Mouse (Mus musculus) midbrain, embryonic 16.5 days (tissue): ENCODE measurements around the gene Polr2l. TPM values are rescaled to one million over a fixed set of nuclear protein-coding genes. Genes with fewer than 3 reads are reported as not detected.

Source experiments
- ATAC-seq: fragments of 200-750 bp; cut with Nextera tagmentation; 2 replicates; pipeline ENCODE4 v1.8.0; 2017; ENCODE audit warnings: moderate TSS enrichment
- H3K27ac ChIP-seq: fragments of 300-500 bp; sonication (generic); 2 replicates; pipeline ENCODE4 v1.5.1; 2014; ENCODE audit warnings: mild to moderate bottlenecking, low read length, mixed read lengths
- H3K27me3 ChIP-seq: fragments of 300-500 bp; sonication (generic); 2 replicates; pipeline ENCODE4 v1.6.1; 2014; ENCODE audit warnings: low read depth, low read length, mixed read lengths; ENCODE audit not compliant: control insufficient read depth, insufficient read depth
- H3K36me3 ChIP-seq: fragments of 300-500 bp; sonication (generic); 2 replicates; pipeline ENCODE4 v1.6.1; 2014; ENCODE audit warnings: mild to moderate bottlenecking, low read length, moderate library complexity, mixed read lengths; ENCODE audit not compliant: control insufficient read depth, insufficient read depth
- H3K4me1 ChIP-seq: fragments of 300-500 bp; sonication (generic); 2 replicates; pipeline ENCODE4 v1.6.1; 2014; ENCODE audit warnings: mild to moderate bottlenecking, low read length, mixed read lengths; ENCODE audit not compliant: control insufficient read depth, insufficient read depth
- H3K4me2 ChIP-seq: fragments of 300-500 bp; sonication (generic); 2 replicates; pipeline ENCODE4 v1.6.1; 2014; ENCODE audit warnings: mild to moderate bottlenecking, low read length, mixed read lengths
- H3K4me3 ChIP-seq: fragments of 300-500 bp; sonication (generic); 2 replicates; pipeline ENCODE4 v1.5.1; 2014; ENCODE audit warnings: low read depth, mild to moderate bottlenecking, low read length, moderate library complexity, mixed read lengths
- H3K9ac ChIP-seq: fragments of 300-500 bp; sonication (generic); 2 replicates; pipeline ENCODE4 v1.6.1; 2014; ENCODE audit warnings: low read depth, low read length, mixed read lengths
- H3K9me3 ChIP-seq: fragments of 300-500 bp; sonication (generic); replicated peaks from 2 replicates; pipeline ENCODE4 v1.6.1; 2014; ENCODE audit warnings: mild to moderate bottlenecking, low read length, mixed read lengths; ENCODE audit not compliant: control insufficient read depth, poor library complexity, severe bottlenecking
- WGBS: fragments of 180-500 bp; shearing (Covaris S2); extraction: QIAGEN DNeasy Blood & Tissue Kit; methylation state at CpG from one replicate; pipeline ENCODE4 v1.1.7; 2014; 5-methylcytosine and 5-hydroxymethylcytosine counted together
- polyA plus RNA-seq: library from polyadenylated mRNA; unstranded; fragments of >200 nt; fragmentation: Nextera tagmentation; extraction: Ambion mirVana; gene quantifications from 2 replicates; pipeline ENCODE4 v1.2.1, GENCODE M21; 2015

Gene Polr2l
- polyA plus RNA-seq, 1 experiment from 2014 or later = 74.0 TPM

- Histone ChIP-seq H3K27me3 (no peaks in the 10 kb centered on the region), H3K4me1 (peaks cover 40% of the 10 kb centered on the region), H3K4me2 (no peak overlapping the region), H3K9ac (no peak overlapping the region), H3K4me3 (no peak overlapping the region), H3K9me3 (no peaks in the 10 kb centered on the region), H3K27ac (no peak overlapping the region), H3K36me3 (peaks cover 41% of the 10 kb centered on the region)
- no peak for ATAC-seq
- WGBS = 95% methylated on average over 9 of the region's 9 CpGs
These were observed 44.2 kb downstream of the Polr2l start for GRCm38 (mm10) chr7:141430585-141431240.

- Histone ChIP-seq H3K4me2 (peak overlapping the region; percentile 76), H3K4me3 (peak overlapping the region; percentile 55), H3K36me3 (peaks cover 41% of the 10 kb centered on the region), H3K9ac (peak overlapping the region; percentile 86), H3K9me3 (no peaks in the 10 kb centered on the region), H3K4me1 (peaks cover 34% of the 10 kb centered on the region), H3K27me3 (no peaks in the 10 kb centered on the region), H3K27ac (no peak overlapping the region; the same call in 1 of the 2 replicates)
- 61% methylated on average over 9 of the region's 9 CpGs for WGBS
- ATAC-seq = 0 out of 2 replicates have a peak, but pooled peaks have one; percentile 12
These were observed 44.9 kb downstream of the Polr2l start for GRCm38 (mm10) chr7:141429840-141430584.

GRCm38 (mm10) chr7:141429310-141429709, 45.6 kb downstream of the Polr2l start, which contains the start of gene Cend1:
Gene Cend1 (minus strand): TSS chr7:141429491.
- H3K4me3 ChIP-seq = peak within 1 kb of the TSS; percentile 55
- 3% methylated on average over 19 of the region's 19 CpGs for whole genome bisulfite sequencing
- peaks cover 30% of the 10 kb centered on the region for H3K4me1 ChIP-seq
- no peaks in the 10 kb centered on the region for H3K27me3 ChIP-seq
- ATAC-seq = peak; percentile 79
- H3K9me3 ChIP-seq = no peaks in the 10 kb centered on the region
- H3K4me2 ChIP-seq = peak within 1 kb of the TSS; percentile 76
- H3K36me3 ChIP-seq = peaks cover 41% of the 10 kb centered on the region
- H3K27ac ChIP-seq = peak within 1 kb of the TSS; percentile 78
- H3K9ac ChIP-seq = peak within 1 kb of the TSS; percentile 86

GRCm38 (mm10) chr7:141428701-141429100, 46.2 kb downstream of the Polr2l start:
- H3K36me3 ChIP-seq = peaks cover 40% of the 10 kb centered on the region
- WGBS = 59% methylated on average over 5 of the region's 5 CpGs
- H3K4me3 ChIP-seq = peak overlapping the region; percentile 55
- peak overlapping the region; percentile 78 for H3K27ac ChIP-seq
- ATAC-seq = no peak
- H3K9me3 ChIP-seq = no peaks in the 10 kb centered on the region
- peak overlapping the region; percentile 86 for H3K9ac ChIP-seq
- H3K4me2 ChIP-seq = peak overlapping the region; percentile 76
- H3K27me3 ChIP-seq = no peaks in the 10 kb centered on the region
- H3K4me1 ChIP-seq = peaks cover 24% of the 10 kb centered on the region

GRCm38 (mm10) chr7:141426948-141427730, 47.8 kb downstream of the Polr2l start:
- Histone ChIP-seq H3K4me2 (no peak overlapping the region), H3K9ac (no peak overlapping the region), H3K27me3 (no peaks in the 10 kb centered on the region; the same call in 1 of the 2 replicates), H3K4me1 (peaks cover 13% of the 10 kb centered on the region), H3K27ac (no peak overlapping the region), H3K4me3 (no peak overlapping the region), H3K36me3 (peaks cover 32% of the 10 kb centered on the region), H3K9me3 (no peaks in the 10 kb centered on the region)
- no peak for ATAC-seq
- WGBS = 90% methylated on average over 12 of the region's 12 CpGs

GRCm38 (mm10) chr7:141423811-141424210, 51.1 kb downstream of the Polr2l start:
- Histone ChIP-seq H3K27ac (no peak overlapping the region), H3K4me1 (peaks cover 8% of the 10 kb centered on the region), H3K36me3 (peaks cover 14% of the 10 kb centered on the region), H3K4me2 (no peak overlapping the region), H3K9ac (no peak overlapping the region), H3K4me3 (no peak overlapping the region), H3K9me3 (no peaks in the 10 kb centered on the region), H3K27me3 (no peaks in the 10 kb centered on the region; the same call in 1 of the 2 replicates)
- 70% methylated on average over 4 of the region's 4 CpGs for WGBS
- no peak for ATAC-seq

Other genes with a start within 250 kb of the Polr2l start
- 68.0 and 72.3 TPM in 2 replicates for gene Phrf1, start 246.3 kb downstream of the Polr2l start, polyA plus RNA-seq
- gene Irf7, start 208.7 kb downstream of the Polr2l start, polyA plus RNA-seq = 1.4 and 1.5 TPM in 2 replicates
- not detected in 2 replicates for gene Cdhr5, start 198.3 kb downstream of the Polr2l start, polyA plus RNA-seq
- gene Sct, start 196.0 kb downstream of the Polr2l start, polyA plus RNA-seq = 2.4 and 2.8 TPM in 2 replicates
- gene Drd4, start 183.1 kb downstream of the Polr2l start, polyA plus RNA-seq = 0.58 and 1.2 TPM in 2 replicates
- 211 and 237 TPM in 2 replicates for gene Deaf1, start 147.4 kb downstream of the Polr2l start, polyA plus RNA-seq
- 53.1 and 54.7 TPM in 2 replicates for gene Tmem80, start 147.4 kb downstream of the Polr2l start, polyA plus RNA-seq
- gene Eps8l2, start 136.3 kb downstream of the Polr2l start, polyA plus RNA-seq = 0.61 and 1.0 TPM in 2 replicates
- 291 and 309 TPM in 2 replicates for gene Taldo1, start 82.9 kb downstream of the Polr2l start, polyA plus RNA-seq
- gene Gatd1, start 61.0 kb downstream of the Polr2l start, polyA plus RNA-seq = 48.5 and 54.9 TPM in 2 replicates
- gene Cend1, start 45.6 kb downstream of the Polr2l start, polyA plus RNA-seq = 109 and 151 TPM in 2 replicates
- gene Slc25a22, start 37.2 kb downstream of the Polr2l start, polyA plus RNA-seq = 108 and 121 TPM in 2 replicates
- gene Pidd1, start 31.1 kb downstream of the Polr2l start, polyA plus RNA-seq = 2.4 and 2.5 TPM in 2 replicates
- gene Rplp2, start 27.8 kb downstream of the Polr2l start, polyA plus RNA-seq = 607 and 649 TPM in 2 replicates
- gene Pnpla2, start 19.9 kb downstream of the Polr2l start, polyA plus RNA-seq = 16.9 and 17.7 TPM in 2 replicates
- 6.6 and 7.1 TPM in 2 replicates for gene Cracr2b, start 14.0 kb downstream of the Polr2l start, polyA plus RNA-seq
- gene Cd151, start 7.7 kb downstream of the Polr2l start, polyA plus RNA-seq = 17.1 and 17.5 TPM in 2 replicates
- 45.8 and 49.1 TPM in 2 replicates for gene Tspan4, start 108 bp upstream of the Polr2l start, polyA plus RNA-seq
- 40.3 and 52.8 TPM in 2 replicates for gene Chid1, start 64.7 kb upstream of the Polr2l start, polyA plus RNA-seq
- 132 and 137 TPM in 2 replicates for gene Ap2a2, start 87.0 kb upstream of the Polr2l start, polyA plus RNA-seq
- gene Muc6, start 180.2 kb upstream of the Polr2l start, polyA plus RNA-seq = 0.23 and 0.26 TPM in 2 replicates
- gene Muc2, start 215.2 kb upstream of the Polr2l start, polyA plus RNA-seq = 0.16 and 0.67 TPM in 2 replicates